Mouse (Mus musculus): ENCODE data around the gene Fig4.

DNA sequence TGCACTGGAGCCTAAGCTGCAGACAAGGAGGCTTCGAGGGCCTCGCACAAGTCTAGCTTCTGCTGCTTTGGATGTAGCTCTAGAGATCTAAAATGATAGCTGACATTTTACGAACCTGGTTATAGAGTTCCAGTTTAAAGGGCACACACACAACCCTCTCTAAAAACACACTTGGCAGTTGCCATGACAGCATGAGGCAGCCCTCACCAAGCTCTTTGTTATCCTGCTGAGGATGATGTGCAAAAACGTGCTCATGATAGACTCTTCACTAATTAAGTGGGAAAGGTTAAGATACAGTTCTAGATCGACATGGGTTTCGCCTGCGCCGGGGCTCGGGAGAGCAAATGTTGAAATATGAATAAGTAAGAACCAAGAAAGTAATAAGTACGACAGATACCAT, 84.2 kb downstream of the Fig4 start:
- TF ChIP-seq CTCF (IDR thresholded peaks at IDR 0.05; ENCODE audit: extremely low read depth, insufficient read depth, insufficient read length, insufficient replicate concordance) (no peak), POLR2A (IDR thresholded peaks at IDR 0.05; ENCODE audit: low read depth, low read length) (no peak)
